Mouse (Mus musculus): ENCODE results near the gene Cfap73.

DNA sequence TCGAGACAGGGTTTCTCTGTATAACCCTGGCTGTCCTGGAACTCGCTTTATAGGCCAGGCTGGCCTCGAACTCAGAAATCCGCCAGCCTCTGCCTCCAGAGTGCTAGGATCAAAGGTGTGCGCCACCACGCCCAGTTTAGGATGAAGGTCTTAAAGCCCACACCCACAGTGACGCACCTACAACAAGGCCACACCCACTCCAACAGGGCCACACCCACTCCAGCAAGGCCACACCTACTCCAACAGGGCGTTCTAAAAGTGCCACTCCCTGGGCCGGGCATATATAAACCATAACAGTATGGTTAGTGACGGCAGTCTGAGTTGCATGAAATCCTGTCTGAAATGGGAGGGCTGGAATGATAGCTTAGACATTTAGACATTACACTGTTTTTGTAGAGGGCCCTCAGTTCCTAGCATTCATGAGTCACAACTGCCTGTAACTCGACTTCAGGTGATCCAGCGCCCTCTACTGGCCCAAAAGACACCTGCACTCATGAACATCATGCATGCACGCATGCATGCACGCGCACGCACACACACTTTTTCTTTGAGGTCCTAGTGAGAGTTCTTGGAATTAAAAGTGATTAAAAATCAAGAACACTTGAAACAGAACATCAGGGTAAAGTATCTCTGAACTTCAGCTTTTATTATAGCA, 43.6 kb downstream of the Cfap73 start:
- TF ChIP-seq POLR2A (IDR thresholded peaks at IDR 0.05; ENCODE audit: borderline replicate concordance, control insufficient read depth, low read depth, low read length): no peak
- peak; percentile 75 for TF ChIP-seq CTCF (IDR thresholded peaks at IDR 0.05; ENCODE audit: control insufficient read depth, insufficient read depth, low read length)

Measured in bone marrow, adult 2 months (tissue).